Mouse (Mus musculus): Measurements from ENCODE around the gene Prdx5. TPM values are rescaled to one million over a fixed set of nuclear protein-coding genes. Genes with fewer than 3 reads are reported as not detected.
A peak's percentile ranks its signal among the peaks of the same experiment; 100 is the strongest.

The Prdx5 gene
- polyA plus RNA-seq, 1 experiment from 2014 or later, result 169 TPM

GRCm38 (mm10) chr19:6877965-6878364 is 31.9 kb downstream of the Prdx5 start:
- H3K36me3 ChIP-seq, result no peaks in the 10 kb centered on the region
- H3K4me3 ChIP-seq, result no peak overlapping the region
- peaks cover 22% of the 10 kb centered on the region; the same call in 1 of the 2 replicates for H3K9me3 ChIP-seq (replicated peaks)
- no peak overlapping the region for H3K27ac ChIP-seq (replicated peaks)
- no peak for DNase-seq (ENCODE audit: low spot score)
- WGBS, result 87% methylated on average over 4 of the region's 4 CpGs
- no peaks in the 10 kb centered on the region for H3K4me1 ChIP-seq
- no peaks in the 10 kb centered on the region for H3K27me3 ChIP-seq (ENCODE audit: low read depth, poor library complexity, severe bottlenecking)

DNA sequence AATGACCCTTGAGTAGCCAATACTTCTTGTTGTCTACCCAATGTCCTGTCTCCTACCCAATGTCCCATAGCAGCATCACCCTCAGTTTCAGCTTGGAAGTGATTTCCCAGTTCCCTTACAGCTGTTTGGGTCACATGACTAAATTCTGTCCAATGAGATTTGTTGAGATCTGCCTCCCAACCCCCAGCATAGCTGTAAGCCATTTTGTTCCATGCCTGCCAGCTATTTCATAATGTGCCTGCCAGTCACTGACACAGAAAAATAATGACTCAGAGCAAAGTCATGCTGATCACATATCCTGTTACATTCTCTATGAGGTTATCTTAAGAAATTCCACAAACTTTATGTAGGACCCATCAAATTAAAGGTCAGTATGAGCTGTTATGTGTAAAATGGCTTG is 33.1 kb downstream of the Prdx5 start:
- H3K4me3 ChIP-seq, result no peak overlapping the region
- H3K36me3 ChIP-seq, result no peaks in the 10 kb centered on the region
- peaks cover 21% of the 10 kb centered on the region; the same call in 1 of the 2 replicates for H3K9me3 ChIP-seq (replicated peaks)
- no peak overlapping the region for H3K27ac ChIP-seq (replicated peaks)
- H3K27me3 ChIP-seq (ENCODE audit: low read depth, poor library complexity, severe bottlenecking), result no peaks in the 10 kb centered on the region
- H3K4me1 ChIP-seq, result peaks cover 3% of the 10 kb centered on the region; the same call in 1 of the 2 replicates
- DNase-seq (ENCODE audit: low spot score), result no peak

DNA sequence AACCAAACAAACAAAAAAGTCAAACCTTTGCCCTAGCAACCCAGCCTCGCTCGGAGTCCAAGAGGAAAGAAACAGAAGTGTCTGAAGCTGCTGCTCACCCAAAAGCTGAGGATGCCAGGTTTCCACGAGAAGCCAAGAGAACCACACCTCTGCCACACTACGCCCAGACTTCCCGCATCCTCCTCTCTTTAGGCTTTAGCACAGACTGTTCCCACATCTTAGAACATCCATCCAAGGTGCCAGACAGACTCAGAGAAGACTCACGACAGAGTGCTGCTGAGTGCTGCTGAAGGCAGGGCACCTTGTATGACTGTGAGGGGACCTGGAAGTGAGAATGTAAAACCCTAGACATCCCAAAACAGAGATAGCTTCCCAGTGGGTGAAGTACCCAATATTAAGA is 34.1 kb downstream of the Prdx5 start:
- peaks cover 3% of the 10 kb centered on the region; the same call in 1 of the 2 replicates for H3K4me1 ChIP-seq
- DNase-seq (ENCODE audit: low spot score), result no peak
- no peaks in the 10 kb centered on the region for H3K36me3 ChIP-seq
- no peaks in the 10 kb centered on the region for H3K27me3 ChIP-seq (ENCODE audit: low read depth, poor library complexity, severe bottlenecking)
- no peak overlapping the region for H3K27ac ChIP-seq (replicated peaks)
- 88% methylated on average over 6 of the region's 6 CpGs for WGBS
- peaks cover 12% of the 10 kb centered on the region; the same call in 1 of the 2 replicates for H3K9me3 ChIP-seq (replicated peaks)
- no peak overlapping the region for H3K4me3 ChIP-seq

GRCm38 (mm10) chr19:6874257-6874656 is 35.6 kb downstream of the Prdx5 start:
- 87% methylated on average over 1 of the region's 1 CpGs for WGBS
- Histone ChIP-seq H3K27me3 (ENCODE audit: low read depth, poor library complexity, severe bottlenecking) (no peaks in the 10 kb centered on the region), H3K4me1 (peaks cover 6% of the 10 kb centered on the region), H3K36me3 (no peaks in the 10 kb centered on the region), H3K9me3 (replicated peaks) (no peaks in the 10 kb centered on the region), H3K27ac (replicated peaks) (no peak overlapping the region), H3K4me3 (no peak overlapping the region)
- no peak for DNase-seq (ENCODE audit: low spot score)

DNA sequence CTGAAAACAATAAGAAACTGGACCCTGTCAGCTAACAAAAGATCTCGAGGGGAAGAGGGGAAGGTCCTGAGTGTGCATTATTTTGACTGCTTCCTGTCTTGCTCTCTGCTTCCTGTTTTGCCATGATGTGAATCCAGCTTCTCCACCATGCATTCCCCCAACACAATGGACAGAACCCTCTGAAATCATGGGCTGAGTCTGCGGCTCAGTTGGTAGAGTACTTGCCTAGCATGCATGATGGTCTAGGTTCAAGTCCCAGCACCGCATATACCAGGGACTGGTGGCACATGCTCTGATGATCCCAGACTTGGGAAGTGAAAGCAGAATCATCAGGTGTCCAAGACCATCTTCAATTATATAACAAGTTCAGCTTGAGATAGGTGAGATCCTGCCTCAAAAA is 37.2 kb downstream of the Prdx5 start:
- 79% methylated on average over 3 of the region's 3 CpGs for WGBS
- Histone ChIP-seq H3K9me3 (replicated peaks) (no peaks in the 10 kb centered on the region), H3K36me3 (no peaks in the 10 kb centered on the region), H3K27ac (replicated peaks) (no peak overlapping the region), H3K4me3 (no peak overlapping the region), H3K27me3 (ENCODE audit: low read depth, poor library complexity, severe bottlenecking) (no peaks in the 10 kb centered on the region), H3K4me1 (peaks cover 7% of the 10 kb centered on the region)
- no peak for DNase-seq (ENCODE audit: low spot score)

GRCm38 (mm10) chr19:6871574-6872271 is 38.2 kb downstream of the Prdx5 start:
- Histone ChIP-seq H3K9me3 (replicated peaks) (no peaks in the 10 kb centered on the region), H3K27me3 (ENCODE audit: low read depth, poor library complexity, severe bottlenecking) (no peaks in the 10 kb centered on the region), H3K4me1 (peaks cover 7% of the 10 kb centered on the region), H3K27ac (replicated peaks) (no peak overlapping the region), H3K4me3 (no peak overlapping the region), H3K36me3 (no peaks in the 10 kb centered on the region)
- no peak for DNase-seq (ENCODE audit: low spot score)
- WGBS, result 68% methylated on average over 5 of the region's 5 CpGs

GRCm38 (mm10) chr19:6869355-6869754 is 40.6 kb downstream of the Prdx5 start:
- Histone ChIP-seq H3K27me3 (ENCODE audit: low read depth, poor library complexity, severe bottlenecking) (no peaks in the 10 kb centered on the region), H3K36me3 (no peaks in the 10 kb centered on the region), H3K4me3 (no peak overlapping the region), H3K27ac (replicated peaks) (no peak overlapping the region), H3K9me3 (replicated peaks) (no peaks in the 10 kb centered on the region), H3K4me1 (peaks cover 7% of the 10 kb centered on the region)
- no peak for DNase-seq (ENCODE audit: low spot score)
- WGBS, result 17% methylated on average over 5 of the region's 5 CpGs

- H3K9me3 ChIP-seq (replicated peaks), result no peaks in the 10 kb centered on the region
- 92% methylated on average over 4 of the region's 4 CpGs for WGBS
- H3K4me1 ChIP-seq, result peaks cover 15% of the 10 kb centered on the region
- no peak overlapping the region for H3K4me3 ChIP-seq
- H3K36me3 ChIP-seq, result no peaks in the 10 kb centered on the region
- H3K27ac ChIP-seq (replicated peaks), result no peak overlapping the region
- H3K27me3 ChIP-seq (ENCODE audit: low read depth, poor library complexity, severe bottlenecking), result peaks cover 13% of the 10 kb centered on the region
- DNase-seq (ENCODE audit: low spot score), result no peak
Measured at GRCm38 (mm10) chr19:6861451-6861850, 48.5 kb downstream of the Prdx5 start.

DNA sequence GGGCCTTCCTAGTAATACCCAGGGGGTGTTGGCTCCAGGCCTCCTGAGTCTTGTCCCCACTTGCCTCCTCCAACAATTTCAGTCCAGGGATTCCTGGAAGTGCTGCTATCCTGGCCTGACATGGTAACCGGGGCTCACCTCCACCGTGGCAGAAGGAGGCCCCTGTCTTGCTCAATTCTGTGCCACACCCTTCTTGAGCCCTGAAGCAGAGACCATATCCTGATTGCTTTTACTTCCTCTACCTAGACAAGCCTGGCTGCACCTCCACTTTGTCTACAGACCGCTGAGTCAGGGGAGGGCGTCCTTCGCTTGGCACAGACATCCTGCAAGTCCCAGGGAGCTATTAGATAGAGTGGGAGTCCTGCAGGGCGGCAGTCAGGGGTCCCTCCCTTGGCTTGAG is 49.2 kb downstream of the Prdx5 start:
- Histone ChIP-seq H3K9me3 (replicated peaks) (no peaks in the 10 kb centered on the region), H3K27ac (replicated peaks) (no peak overlapping the region), H3K4me3 (no peak overlapping the region), H3K27me3 (ENCODE audit: low read depth, poor library complexity, severe bottlenecking) (peaks cover 21% of the 10 kb centered on the region), H3K4me1 (peaks cover 23% of the 10 kb centered on the region), H3K36me3 (no peaks in the 10 kb centered on the region)
- WGBS, result 79% methylated on average over 6 of the region's 6 CpGs
- no peak for DNase-seq (ENCODE audit: low spot score)

DNA sequence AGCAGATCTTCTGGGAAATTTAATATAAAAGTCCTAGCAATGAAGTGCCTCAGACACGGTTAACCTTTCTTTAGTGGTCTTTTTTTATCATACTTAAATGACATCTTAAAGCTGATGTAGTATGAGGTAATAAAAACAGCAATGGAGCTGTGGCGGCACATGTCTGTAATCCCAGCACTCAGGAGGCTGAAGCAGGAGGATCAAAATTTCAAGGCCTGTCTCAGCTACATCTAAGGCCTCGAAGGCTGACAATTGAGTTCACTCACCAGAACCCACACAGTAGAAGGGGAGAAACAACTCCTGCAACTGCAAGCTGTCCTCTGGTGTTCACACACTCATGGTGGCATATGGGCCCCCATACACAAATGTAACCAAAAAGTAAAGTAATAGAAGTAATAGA is 49.9 kb downstream of the Prdx5 start:
- DNase-seq (ENCODE audit: low spot score), result no peak
- no peak overlapping the region for H3K4me3 ChIP-seq
- 89% methylated on average over 3 of the region's 3 CpGs for WGBS

GRCm38 (mm10) chr19:6859032-6859651 is 50.8 kb downstream of the Prdx5 start:
- WGBS, result 79% methylated on average over 2 of the region's 2 CpGs
- no peak overlapping the region for H3K4me3 ChIP-seq
- DNase-seq (ENCODE audit: low spot score), result no peak
- H3K27ac ChIP-seq (replicated peaks), result no peak overlapping the region
- peaks cover 35% of the 10 kb centered on the region for H3K4me1 ChIP-seq
- H3K27me3 ChIP-seq (ENCODE audit: low read depth, poor library complexity, severe bottlenecking), result peaks cover 36% of the 10 kb centered on the region
- no peaks in the 10 kb centered on the region for H3K36me3 ChIP-seq
- H3K9me3 ChIP-seq (replicated peaks), result no peaks in the 10 kb centered on the region

More for the DNA sequence above, 49.9 kb downstream of the Prdx5 start:
- H3K36me3 ChIP-seq, result no peaks in the 10 kb centered on the region
- H3K9me3 ChIP-seq (replicated peaks), result no peaks in the 10 kb centered on the region
- H3K27ac ChIP-seq (replicated peaks), result no peak overlapping the region
- peaks cover 30% of the 10 kb centered on the region for H3K4me1 ChIP-seq
- H3K27me3 ChIP-seq (ENCODE audit: low read depth, poor library complexity, severe bottlenecking), result peaks cover 28% of the 10 kb centered on the region

GRCm38 (mm10) chr19:6858031-6858430 is 51.9 kb downstream of the Prdx5 start, which contains the start of gene Ccdc88b:
Gene Ccdc88b, minus strand, starts transcription at chr19:6858211.
- no peak within 1 kb of the TSS for H3K4me3 ChIP-seq
- H3K9me3 ChIP-seq (replicated peaks), result no peaks in the 10 kb centered on the region
- WGBS, result 81% methylated on average over 7 of the region's 7 CpGs
- H3K36me3 ChIP-seq, result no peaks in the 10 kb centered on the region
- no peak for DNase-seq (ENCODE audit: low spot score)
- peak within 1 kb of the TSS; percentile 28; the same call in 1 of the 2 replicates for H3K27ac ChIP-seq (replicated peaks)
- peaks cover 37% of the 10 kb centered on the region for H3K4me1 ChIP-seq
- peaks cover 47% of the 10 kb centered on the region for H3K27me3 ChIP-seq (ENCODE audit: low read depth, poor library complexity, severe bottlenecking)

- Histone ChIP-seq H3K9me3 (replicated peaks) (no peaks in the 10 kb centered on the region), H3K36me3 (no peaks in the 10 kb centered on the region), H3K27ac (replicated peaks) (0 out of 2 replicates have a peak overlapping the region, but pooled peaks have one; percentile 28), H3K4me1 (peaks cover 38% of the 10 kb centered on the region), H3K27me3 (ENCODE audit: low read depth, poor library complexity, severe bottlenecking) (peaks cover 53% of the 10 kb centered on the region), H3K4me3 (no peak overlapping the region)
- no peak for DNase-seq (ENCODE audit: low spot score)
- 79% methylated on average over 9 of the region's 9 CpGs for WGBS
Measured at GRCm38 (mm10) chr19:6857391-6858005, 52.4 kb downstream of the Prdx5 start.
